Mouse (Mus musculus) lung, embryonic 14.5 days (tissue): ENCODE results near the gene Plscr1. TPM values are rescaled to one million over a fixed set of nuclear protein-coding genes. Genes with fewer than 3 reads are reported as not detected.

Source experiments
- ATAC-seq: fragments of 200-750 bp; cut with Nextera tagmentation; 2 replicates; pipeline ENCODE4 v1.8.0; 2017; ENCODE audit warnings: mild to moderate bottlenecking, moderate TSS enrichment, moderate library complexity; ENCODE audit not compliant: insufficient read depth
- DNase-seq: peaks from one replicate; pipeline ENCODE4 v3.0.0-alpha.2; 2015
- H3K27ac ChIP-seq: fragments of 300-500 bp; sonication (generic); 2 replicates; pipeline ENCODE4 v1.5.1; 2014; ENCODE audit warnings: low read depth, mild to moderate bottlenecking, moderate library complexity
- H3K27me3 ChIP-seq: fragments of 300-500 bp; sonication (generic); 2 replicates; pipeline ENCODE4 v1.6.1; 2014; ENCODE audit warnings: low read length, control low read depth; ENCODE audit not compliant: insufficient read depth
- H3K36me3 ChIP-seq: fragments of 300-500 bp; sonication (generic); 2 replicates; pipeline ENCODE4 v1.6.1; 2014; ENCODE audit warnings: control low read depth; ENCODE audit not compliant: insufficient read depth
- H3K4me1 ChIP-seq: fragments of 300-500 bp; sonication (generic); 2 replicates; pipeline ENCODE4 v1.6.1; 2014; ENCODE audit warnings: antibody characterized with exemption, control low read depth; ENCODE audit not compliant: insufficient read depth
- H3K4me2 ChIP-seq: fragments of 300-500 bp; sonication (generic); 2 replicates; pipeline ENCODE4 v1.6.1; 2014; ENCODE audit warnings: mild to moderate bottlenecking
- H3K4me3 ChIP-seq: fragments of 300-500 bp; sonication (generic); 2 replicates; pipeline ENCODE4 v1.5.1; 2014; ENCODE audit warnings: low read depth, low read length
- H3K9ac ChIP-seq: fragments of 300-500 bp; sonication (generic); 2 replicates; pipeline ENCODE4 v1.6.1; 2014
- H3K9me3 ChIP-seq: fragments of 300-500 bp; sonication (generic); 2 replicates; pipeline ENCODE4 v1.6.1; 2016; ENCODE audit warnings: low read depth, low read length, control low read depth
- CTCF ChIP-seq: IDR thresholded peaks from 2 replicates; pipeline ENCODE4 v1.5.1; 2016; ENCODE audit warnings: antibody characterized with exemption, low read depth
- WGBS: fragments of 180-500 bp; shearing (Covaris S2); extraction: QIAGEN DNeasy Blood & Tissue Kit; methylation state at CpG from one replicate; pipeline ENCODE4 v1.1.7; 2014; 5-methylcytosine and 5-hydroxymethylcytosine counted together
- microRNA-seq: library from miRNA; unstranded; fragments of <30 nt; microRNA quantifications from one replicate; pipeline ENCODE4, GENCODE M21; 2016; ENCODE audit warnings: borderline number of aligned reads
- polyA plus RNA-seq: library from polyadenylated mRNA; unstranded; fragments of >200 nt; fragmentation: Nextera tagmentation; extraction: Ambion mirVana; gene quantifications from 2 replicates; pipeline ENCODE4 v1.2.1, GENCODE M21; 2014

The Plscr1 gene
- polyA plus RNA-seq, 1 experiment from 2014 or later: 29.5 TPM

GRCm38 (mm10) chr9:92301213-92301612 lies 51.7 kb downstream of the Plscr1 start:
- TF ChIP-seq CTCF: no peak
- WGBS: 47% methylated on average over 3 of the region's 3 CpGs
- Histone ChIP-seq H3K9me3 (no peaks in the 10 kb centered on the region), H3K36me3 (no peaks in the 10 kb centered on the region), H3K4me1 (no peaks in the 10 kb centered on the region), H3K27me3 (no peaks in the 10 kb centered on the region), H3K4me3 (no peak overlapping the region), H3K27ac (no peak overlapping the region), H3K4me2 (no peak overlapping the region), H3K9ac (no peak overlapping the region)
- DNase-seq (no peak), ATAC-seq (no peak)

GRCm38 (mm10) chr9:92305075-92305474 lies 55.5 kb downstream of the Plscr1 start:
- DNase-seq (no peak), ATAC-seq (no peak)
- Histone ChIP-seq H3K27me3 (no peaks in the 10 kb centered on the region), H3K9me3 (no peaks in the 10 kb centered on the region), H3K27ac (no peak overlapping the region), H3K4me2 (no peak overlapping the region), H3K9ac (no peak overlapping the region), H3K4me3 (no peak overlapping the region), H3K4me1 (no peaks in the 10 kb centered on the region), H3K36me3 (no peaks in the 10 kb centered on the region)
- TF ChIP-seq CTCF: no peak
- 65% methylated on average over 8 of the region's 8 CpGs for WGBS

GRCm38 (mm10) chr9:92305620-92306220 lies 56.2 kb downstream of the Plscr1 start:
- no peaks in the 10 kb centered on the region for H3K27me3 ChIP-seq
- no peak for ATAC-seq
- H3K4me1 ChIP-seq: no peaks in the 10 kb centered on the region
- H3K27ac ChIP-seq: no peak overlapping the region
- H3K4me3 ChIP-seq: no peak overlapping the region
- no peaks in the 10 kb centered on the region for H3K36me3 ChIP-seq
- TF ChIP-seq CTCF: no peak
- no peak overlapping the region for H3K9ac ChIP-seq
- 80% methylated on average over 8 of the region's 8 CpGs for WGBS
- no peak overlapping the region for H3K4me2 ChIP-seq
- DNase-seq: no peak
- no peaks in the 10 kb centered on the region for H3K9me3 ChIP-seq

- ATAC-seq (no peak), DNase-seq (no peak)
- Histone ChIP-seq H3K27ac (no peak within 1 kb of the TSS), H3K4me3 (no peak within 1 kb of the TSS), H3K9ac (no peak within 1 kb of the TSS), H3K4me2 (no peak within 1 kb of the TSS), H3K4me1 (no peaks in the 10 kb centered on the region), H3K9me3 (no peaks in the 10 kb centered on the region), H3K27me3 (no peaks in the 10 kb centered on the region), H3K36me3 (no peaks in the 10 kb centered on the region)
- 63% methylated on average over 1 of the region's 1 CpGs for WGBS
- TF ChIP-seq CTCF: no peak
Observed at GRCm38 (mm10) chr9:92309077-92309476, 59.5 kb downstream of the Plscr1 start, which contains the start of gene 1700057G04Rik. TSS of gene 1700057G04Rik (plus strand) at chr9:92309377.

GRCm38 (mm10) chr9:92316791-92317190 lies 67.2 kb downstream of the Plscr1 start:
- Histone ChIP-seq H3K9me3 (no peaks in the 10 kb centered on the region), H3K9ac (no peak overlapping the region), H3K27me3 (no peaks in the 10 kb centered on the region), H3K4me3 (no peak overlapping the region), H3K4me2 (no peak overlapping the region), H3K27ac (no peak overlapping the region), H3K36me3 (no peaks in the 10 kb centered on the region), H3K4me1 (no peaks in the 10 kb centered on the region)
- ATAC-seq (no peak), DNase-seq (peak; percentile 28)
- no peak for TF ChIP-seq CTCF
- WGBS: 56% methylated on average over 3 of the region's 3 CpGs

Small RNA genes lying within 50 kb of the gene (microRNA-seq; reads per million reads assigned to microRNA genes)
- gene Mir6386: not detected

Other genes with a start within 250 kb of the Plscr1 start
- not detected in 2 replicates for gene Plscr5, start 56.8 kb upstream of the Plscr1 start, polyA plus RNA-seq
- 2.0 and 2.6 TPM in 2 replicates for gene Plscr2, start 25.9 kb downstream of the Plscr1 start, polyA plus RNA-seq
- gene 1700057G04Rik, start 59.6 kb downstream of the Plscr1 start, polyA plus RNA-seq: not detected in 2 replicates
- 16.0 and 16.9 TPM in 2 replicates for gene Plscr4, start 207.6 kb downstream of the Plscr1 start, polyA plus RNA-seq